Mouse (Mus musculus) CH12.LX (cell line): Measurements from ENCODE around the gene Arfgap3. TPM values are rescaled to one million over a fixed set of nuclear protein-coding genes. Genes with fewer than 3 reads are reported as not detected.

Experiments used
- DNase-seq: peaks from one replicate; pipeline ENCODE4 v3.0.0-alpha.2; 2013; ENCODE audit errors: extremely low read depth
- H3K27ac ChIP-seq: 2 replicates; pipeline ENCODE4 v1.5.1; 2012; ENCODE audit warnings: low read depth, mild to moderate bottlenecking, control low read depth, moderate library complexity; ENCODE audit not compliant: insufficient read depth
- H3K27me3 ChIP-seq: replicated peaks from 2 replicates; pipeline ENCODE3; 2012; ENCODE audit warnings: inconsistent platforms
- H3K36me3 ChIP-seq, 2 experiments: replicated peaks in 1 of 2; 2 replicates each; pipeline versions ENCODE3 to v1.6.1; 2012; ENCODE audit warnings: inconsistent platforms in 1 of 2, low read length in 1 of 2, mild to moderate bottlenecking in 1 of 2, mixed read lengths in 1 of 2, moderate library complexity in 1 of 2; ENCODE audit not compliant: control insufficient read depth in 1 of 2, insufficient read depth in 1 of 2
- H3K4me1 ChIP-seq, 2 experiments: 2 replicates each; pipeline ENCODE4 v1.6.1; 2012; ENCODE audit warnings: inconsistent platforms in 1 of 2, moderate library complexity in 1 of 2; ENCODE audit not compliant: insufficient read depth in 2 of 2, control insufficient read depth in 1 of 2
- H3K4me2 ChIP-seq: 2 replicates; pipeline ENCODE4 v1.6.1; 2012; ENCODE audit warnings: low read depth, mild to moderate bottlenecking, control low read depth; ENCODE audit not compliant: poor library complexity, insufficient read depth, severe bottlenecking
- H3K4me3 ChIP-seq, 3 experiments: fragments of 150-350 bp in 1 of 3; sonication (generic) in 1 of 3; replicated peaks in 1 of 3; 2 replicates each; pipeline versions ENCODE3 to v1.5.1; 2011 to 2012; ENCODE audit warnings: low read depth in 2 of 3, low read length in 2 of 3, mild to moderate bottlenecking in 2 of 3, moderate library complexity in 2 of 3, control low read depth in 1 of 3, improper control_type of control experiment in 1 of 3, inconsistent platforms in 1 of 3, mixed read lengths in 1 of 3; ENCODE audit not compliant: poor library complexity in 1 of 3
- H3K79me2 ChIP-seq: replicated peaks from 2 replicates; pipeline ENCODE4 v1.6.1; 2012; ENCODE audit warnings: mild to moderate bottlenecking, moderate library complexity; ENCODE audit not compliant: control insufficient read depth, poor library complexity, insufficient read depth, severe bottlenecking; ENCODE audit errors: extremely low read depth
- H3K9ac ChIP-seq: 2 replicates; pipeline ENCODE4 v1.6.1; 2012; ENCODE audit warnings: low read depth, mild to moderate bottlenecking, control low read depth, moderate library complexity; ENCODE audit not compliant: insufficient read depth
- H3K9me3 ChIP-seq: replicated peaks from 2 replicates; pipeline ENCODE3; 2012; ENCODE audit warnings: low read length, inconsistent platforms, mixed read lengths
- CHD1 ChIP-seq: IDR thresholded peaks from 2 replicates; pipeline ENCODE4 v1.6.1; 2012; ENCODE audit warnings: low read depth, low read length, improper control_type of control experiment, inconsistent platforms
- CHD2 ChIP-seq: IDR thresholded peaks from 2 replicates; pipeline ENCODE4 v1.6.1; 2011; ENCODE audit warnings: low read length, improper control_type of control experiment
- E2F4 ChIP-seq: IDR thresholded peaks from 2 replicates; pipeline ENCODE4 v1.6.1; 2011; ENCODE audit warnings: low read depth, low read length, improper control_type of control experiment; ENCODE audit not compliant: insufficient replicate concordance
- ELF1 ChIP-seq: IDR thresholded peaks from 2 replicates; pipeline ENCODE4 v1.6.1; 2014; ENCODE audit warnings: low read depth, mild to moderate bottlenecking, inconsistent platforms, low read length, improper control_type of control experiment
- EP300 ChIP-seq: IDR thresholded peaks from 2 replicates; pipeline ENCODE4 v1.6.1; 2011; ENCODE audit warnings: low read length, improper control_type of control experiment
- IRF4 ChIP-seq: IDR thresholded peaks from 2 replicates; pipeline ENCODE4 v1.6.1; 2014; ENCODE audit warnings: low read depth, mild to moderate bottlenecking, inconsistent platforms, low read length, improper control_type of control experiment
- KAT2A ChIP-seq: IDR thresholded peaks from 2 replicates; pipeline ENCODE4 v1.6.1; 2012; ENCODE audit warnings: low read length, improper control_type of control experiment, inconsistent platforms; ENCODE audit not compliant: insufficient replicate concordance
- MAFK ChIP-seq: IDR thresholded peaks from 2 replicates; pipeline ENCODE4 v1.6.1; 2011; ENCODE audit warnings: low read length, improper control_type of control experiment; ENCODE audit not compliant: insufficient replicate concordance
- MAZ ChIP-seq: IDR thresholded peaks from 2 replicates; pipeline ENCODE4 v1.6.1; 2012; ENCODE audit warnings: low read depth, mild to moderate bottlenecking, inconsistent platforms, low read length, improper control_type of control experiment, moderate library complexity
- MEF2A ChIP-seq: IDR thresholded peaks from 2 replicates; pipeline ENCODE4 v1.6.1; 2014; ENCODE audit warnings: low read depth, mild to moderate bottlenecking, inconsistent platforms, low read length, improper control_type of control experiment, borderline replicate concordance
- MYC ChIP-seq: IDR thresholded peaks from 2 replicates; pipeline ENCODE4 v1.6.1; 2011; ENCODE audit warnings: low read depth, mild to moderate bottlenecking, improper control_type of control experiment, low read length
- NELFE ChIP-seq: IDR thresholded peaks from 2 replicates; pipeline ENCODE4 v1.6.1; 2011; ENCODE audit warnings: low read depth, low read length, improper control_type of control experiment
- POLR2A ChIP-seq: IDR thresholded peaks from 2 replicates; pipeline ENCODE4 v1.6.1; 2011; ENCODE audit warnings: low read depth, mild to moderate bottlenecking, improper control_type of control experiment, low read length
- SIN3A ChIP-seq: IDR thresholded peaks from 2 replicates; pipeline ENCODE4 v1.6.1; 2012; ENCODE audit warnings: low read length, improper control_type of control experiment, inconsistent platforms
- SMC3 ChIP-seq: IDR thresholded peaks from 2 replicates; pipeline ENCODE4 v1.6.1; 2011; ENCODE audit warnings: low read depth, low read length, improper control_type of control experiment
- TBP ChIP-seq: conservative IDR thresholded peaks from 2 replicates; pipeline ENCODE4 v1.6.1; 2011; ENCODE audit warnings: low read depth, low read length, improper control_type of control experiment
- USF2 ChIP-seq: conservative IDR thresholded peaks from 2 replicates; pipeline ENCODE4 v1.6.1; 2011; ENCODE audit warnings: low read depth, low read length, improper control_type of control experiment
- ZC3H11A ChIP-seq: IDR thresholded peaks from 2 replicates; pipeline ENCODE4 v1.6.1; 2012; ENCODE audit warnings: low read depth, mild to moderate bottlenecking, inconsistent platforms, low read length, improper control_type of control experiment
- ZMIZ1 ChIP-seq: IDR thresholded peaks from 2 replicates; pipeline ENCODE4 v1.6.1; 2012; ENCODE audit warnings: low read depth, mild to moderate bottlenecking, inconsistent platforms, low read length, improper control_type of control experiment
- dilution Hi-C: fragments of 300-500 bp; cut with MboI; formaldehyde crosslinking; loops from 2 replicates; pipeline ENCODE4 v1.14.3; 2020; ENCODE audit warnings: low sequenced_read_pairs; ENCODE audit not compliant: extremely low pct_unique_long_range_greater_than_20kb, extremely low pct_ligation_motif_present
- in situ Hi-C: fragments of 300-500 bp; cut with MboI; formaldehyde crosslinking; loops from 3 replicates; pipeline ENCODE4 v1.14.3; 2019; ENCODE audit warnings: low sequenced_read_pairs, low pct_ligation_motif_present, low pct_unique_long_range_greater_than_20kb, mixed read lengths
- polyA plus RNA-seq: library from polyadenylated mRNA; unstranded; fragments of >175 nt; gene quantifications from 2 replicates; pipeline ENCODE4 v1.2.1, GENCODE M21; 2012; ENCODE audit warnings: low read depth; ENCODE audit not compliant: insufficient read length
- total RNA-seq, 2 experiments: library from RNA; depleted of rRNA; stranded (reverse); fragments of 300-350 nt in 1 of 2; fragments of >200 nt in 1 of 2; gene quantifications; 2 replicates each; pipeline ENCODE4 v1.2.3; 2012 to 2014

The Arfgap3 gene
- total and polyA plus RNA-seq, 3 experiments, result 11.0 to 21.7 (median 20.3) TPM

DNA sequence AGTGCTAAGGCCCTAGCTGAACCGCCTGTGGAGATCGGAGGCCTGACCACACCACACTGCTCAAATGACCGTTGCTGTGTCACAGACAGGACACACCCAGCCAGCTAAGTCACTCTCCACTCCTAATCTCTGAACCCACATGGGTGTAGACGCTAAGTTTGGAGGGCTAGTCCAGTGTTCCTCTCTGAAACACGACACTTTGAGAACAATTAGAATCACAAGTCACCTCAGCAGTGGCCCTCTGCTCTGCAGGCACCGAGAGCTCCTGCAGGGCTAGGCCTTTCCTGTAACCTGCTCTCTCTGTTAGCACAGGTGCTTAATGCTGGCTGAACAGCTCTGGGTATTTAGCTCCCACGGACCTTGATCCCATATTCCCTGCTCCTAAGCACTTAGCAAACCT is 5.9 kb downstream of the Arfgap3 start:
- dilution Hi-C loops, result no loop called here
- H3K79me2 ChIP-seq, result no peaks in the 10 kb centered on the region
- TF ChIP-seq NELFE (no peak), ZMIZ1 (no peak), E2F4 (no peak), IRF4 (no peak), EP300 (no peak), ELF1 (no peak), USF2 (no peak), KAT2A (no peak), ZC3H11A (no peak), CHD1 (no peak), SIN3A (no peak), CHD2 (no peak), MAZ (no peak), SMC3 (no peak), MAFK (no peak), MEF2A (no peak), TBP (no peak), POLR2A (no peak)

DNA sequence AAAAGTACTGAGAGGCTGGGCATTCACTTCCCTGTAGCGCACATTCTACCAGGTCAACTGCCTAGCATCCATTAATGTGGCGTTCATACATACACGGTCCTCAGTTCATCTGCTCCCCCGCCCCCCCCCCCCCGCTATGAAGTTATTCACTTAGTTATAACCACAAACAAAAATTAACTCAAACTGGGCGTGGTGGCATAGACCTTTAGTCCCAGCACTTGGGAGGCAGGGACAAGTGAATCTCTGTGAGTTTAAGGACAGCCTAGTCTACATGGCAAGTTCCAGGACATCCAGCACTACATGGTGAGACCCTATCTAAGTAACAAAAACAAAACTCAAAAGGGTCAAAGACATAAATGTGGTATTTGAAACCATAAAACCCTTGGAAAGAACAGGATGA is 11.1 kb downstream of the Arfgap3 start:
- TF ChIP-seq IRF4 (no peak), MYC (no peak)
- Histone ChIP-seq H3K4me1 (peaks cover 0 to 27% of the 10 kb centered on the region in 2 experiments; a peak in 2 of 4 replicates), H3K4me3 (no peak overlapping the region), H3K27me3 (no peaks in the 10 kb centered on the region), H3K79me2 (no peaks in the 10 kb centered on the region), H3K36me3 (peaks cover 24 to 49% of the 10 kb centered on the region in 2 experiments), H3K4me2 (no peak overlapping the region), H3K27ac (no peak overlapping the region), H3K9ac (no peak overlapping the region), H3K9me3 (no peaks in the 10 kb centered on the region)
- in situ Hi-C loops, result no loop called here
- no peak for DNase-seq
- dilution Hi-C loops, result no loop called here

More for the DNA sequence above, 5.9 kb downstream of the Arfgap3 start:
- H3K4me1 ChIP-seq, result peaks cover 0 to 12% of the 10 kb centered on the region in 2 experiments; a peak in 3 of 4 replicates
- H3K36me3 ChIP-seq, result peaks cover 6 to 41% of the 10 kb centered on the region in 2 experiments
- in situ Hi-C loops, result no loop called here
- no peak overlapping the region for H3K4me3 ChIP-seq
- no peak overlapping the region for H3K4me2 ChIP-seq
- no peak overlapping the region for H3K27ac ChIP-seq
- no peaks in the 10 kb centered on the region for H3K27me3 ChIP-seq
- H3K9ac ChIP-seq, result no peak overlapping the region
- H3K9me3 ChIP-seq, result no peaks in the 10 kb centered on the region
- DNase-seq, result no peak
